Mouse (Mus musculus) liver, postnatal 0 days (tissue): Measurements from ENCODE around the gene Wdr20. TPM values are rescaled to one million over a fixed set of nuclear protein-coding genes. Genes with fewer than 3 reads are reported as not detected.

ENCODE experiments used
- ATAC-seq: fragments of 200-750 bp; cut with Nextera tagmentation; 2 replicates; pipeline ENCODE4 v1.8.0; 2017; ENCODE audit warnings: mild to moderate bottlenecking, moderate library complexity
- DNase-seq: peaks from one replicate; pipeline ENCODE4 v3.0.0-alpha.2; 2016
- H3K27ac ChIP-seq: fragments of 300-500 bp; sonication (generic); 2 replicates; pipeline ENCODE4 v1.5.1; 2014; ENCODE audit warnings: antibody characterized with exemption, moderate library complexity, mild to moderate bottlenecking, low read depth
- H3K27me3 ChIP-seq: fragments of 300-500 bp; sonication (generic); 2 replicates; pipeline ENCODE4 v1.6.1; 2014; ENCODE audit warnings: low read length, control low read depth, mixed read lengths; ENCODE audit not compliant: insufficient read depth
- H3K36me3 ChIP-seq: fragments of 300-500 bp; sonication (generic); replicated peaks from 2 replicates; pipeline ENCODE4 v1.6.1; 2014; ENCODE audit warnings: mild to moderate bottlenecking, control low read depth, low read length, moderate library complexity, mixed read lengths; ENCODE audit not compliant: insufficient read depth
- H3K4me1 ChIP-seq: fragments of 300-500 bp; sonication (generic); 2 replicates; pipeline ENCODE4 v1.6.1; 2014; ENCODE audit warnings: antibody characterized with exemption, mild to moderate bottlenecking, control low read depth; ENCODE audit not compliant: insufficient read depth
- H3K4me2 ChIP-seq: fragments of 300-500 bp; sonication (generic); 2 replicates; pipeline ENCODE4 v1.6.1; 2014; ENCODE audit warnings: low read depth, mild to moderate bottlenecking, low read length, moderate library complexity, mixed read lengths
- H3K4me3 ChIP-seq: fragments of 300-500 bp; sonication (generic); 2 replicates; pipeline ENCODE4 v1.5.1; 2014; ENCODE audit warnings: low read depth, low read length
- H3K9ac ChIP-seq: fragments of 300-500 bp; sonication (generic); replicated peaks from 2 replicates; pipeline ENCODE4 v1.6.1; 2014; ENCODE audit warnings: mild to moderate bottlenecking, moderate library complexity
- H3K9me3 ChIP-seq: fragments of 300-500 bp; sonication (generic); 2 replicates; pipeline ENCODE4 v1.6.1; 2016; ENCODE audit warnings: mild to moderate bottlenecking, control low read depth, low read length, mixed read lengths
- CTCF ChIP-seq: sonication (generic); IDR thresholded peaks from 2 replicates; pipeline ENCODE4 v1.5.1; 2016; ENCODE audit warnings: antibody characterized with exemption, low read depth
- EP300 ChIP-seq: IDR thresholded peaks from 2 replicates; pipeline ENCODE4 v1.6.1; 2016; ENCODE audit warnings: antibody characterized with exemption, low read depth, mild to moderate bottlenecking
- WGBS: fragments of 180-500 bp; shearing (Covaris S2); extraction: QIAGEN DNeasy Blood & Tissue Kit; methylation state at CpG from one replicate; pipeline ENCODE4 v1.1.7; 2014; ENCODE audit not compliant: insufficient replicate concordance; 5-methylcytosine and 5-hydroxymethylcytosine counted together
- polyA plus RNA-seq: library from polyadenylated mRNA; unstranded; fragments of >200 nt; fragmentation: Nextera tagmentation; extraction: Ambion mirVana; gene quantifications from 2 replicates; pipeline ENCODE4 v1.2.1, GENCODE M21; 2015

Gene Wdr20
- polyA plus RNA-seq, 1 experiment from 2014 or later = 6.4 TPM

- H3K4me1 ChIP-seq = no peaks in the 10 kb centered on the region
- TF ChIP-seq CTCF = no peak
- TF ChIP-seq EP300 = no peak
- WGBS = 82% methylated on average over 8 of the region's 8 CpGs
- DNase-seq (no peak), ATAC-seq (no peak)
- no peak overlapping the region for H3K4me2 ChIP-seq
- no peak overlapping the region for H3K4me3 ChIP-seq
- H3K27me3 ChIP-seq = no peaks in the 10 kb centered on the region
- H3K27ac ChIP-seq = no peak overlapping the region
- no peak overlapping the region for H3K9ac ChIP-seq
- no peaks in the 10 kb centered on the region for H3K9me3 ChIP-seq
- peaks cover 7% of the 10 kb centered on the region; the same call in 1 of the 2 replicates for H3K36me3 ChIP-seq
Measured at GRCm38 (mm10) chr12:110791026-110791425, 53.3 kb downstream of the Wdr20 start.

- H3K9ac ChIP-seq = no peak overlapping the region
- WGBS = 75% methylated on average over 6 of the region's 6 CpGs
- peaks cover under 1% of the 10 kb centered on the region; the same call in 1 of the 2 replicates for H3K36me3 ChIP-seq
- no peak overlapping the region for H3K27ac ChIP-seq
- H3K4me1 ChIP-seq = no peaks in the 10 kb centered on the region
- DNase-seq (no peak), ATAC-seq (no peak)
- no peak overlapping the region for H3K4me3 ChIP-seq
- H3K27me3 ChIP-seq = no peaks in the 10 kb centered on the region
- H3K4me2 ChIP-seq = no peak overlapping the region
- TF ChIP-seq EP300 (no peak), CTCF (no peak)
- no peaks in the 10 kb centered on the region for H3K9me3 ChIP-seq
Measured at GRCm38 (mm10) chr12:110795035-110795434, 57.3 kb downstream of the Wdr20 start.

- H3K27ac ChIP-seq = no peak overlapping the region
- no peaks in the 10 kb centered on the region for H3K9me3 ChIP-seq
- DNase-seq (no peak), ATAC-seq (no peak)
- H3K4me1 ChIP-seq = no peaks in the 10 kb centered on the region
- no peak overlapping the region for H3K9ac ChIP-seq
- no peak overlapping the region for H3K4me2 ChIP-seq
- H3K27me3 ChIP-seq = no peaks in the 10 kb centered on the region
- WGBS = 67% methylated on average over 6 of the region's 6 CpGs
- no peaks in the 10 kb centered on the region for H3K36me3 ChIP-seq
- TF ChIP-seq CTCF = no peak
- no peak for TF ChIP-seq EP300
- H3K4me3 ChIP-seq = no peak overlapping the region
Measured at GRCm38 (mm10) chr12:110796748-110797147, 59.0 kb downstream of the Wdr20 start.

GRCm38 (mm10) chr12:110797202-110797601 is 59.5 kb downstream of the Wdr20 start:
- DNase-seq = no peak
- ATAC-seq = no peak
- no peaks in the 10 kb centered on the region for H3K27me3 ChIP-seq
- H3K9me3 ChIP-seq = no peaks in the 10 kb centered on the region
- no peak overlapping the region for H3K4me3 ChIP-seq
- no peak overlapping the region for H3K27ac ChIP-seq
- H3K4me2 ChIP-seq = no peak overlapping the region
- WGBS = 87% methylated on average over 6 of the region's 6 CpGs
- H3K9ac ChIP-seq = no peak overlapping the region
- TF ChIP-seq EP300 (no peak), CTCF (no peak)
- no peaks in the 10 kb centered on the region for H3K36me3 ChIP-seq
- H3K4me1 ChIP-seq = no peaks in the 10 kb centered on the region

- WGBS = 67% methylated on average over 10 of the region's 10 CpGs
- H3K27ac ChIP-seq = no peak overlapping the region
- H3K9ac ChIP-seq = no peak overlapping the region
- H3K4me2 ChIP-seq = no peak overlapping the region
- ATAC-seq (peak; percentile 55), DNase-seq (no peak)
- H3K9me3 ChIP-seq = no peaks in the 10 kb centered on the region
- H3K4me3 ChIP-seq = no peak overlapping the region
- H3K4me1 ChIP-seq = no peaks in the 10 kb centered on the region
- H3K27me3 ChIP-seq = no peaks in the 10 kb centered on the region
- no peak for TF ChIP-seq EP300
- no peak for TF ChIP-seq CTCF
- H3K36me3 ChIP-seq = no peaks in the 10 kb centered on the region
Measured at GRCm38 (mm10) chr12:110797842-110798431, 60.2 kb downstream of the Wdr20 start.

GRCm38 (mm10) chr12:110799226-110799625 is 61.5 kb downstream of the Wdr20 start:
- TF ChIP-seq CTCF (no peak), EP300 (no peak)
- DNase-seq (no peak), ATAC-seq (no peak)
- no peaks in the 10 kb centered on the region for H3K9me3 ChIP-seq
- WGBS = 86% methylated on average over 4 of the region's 4 CpGs
- H3K4me2 ChIP-seq = no peak overlapping the region
- H3K36me3 ChIP-seq = no peaks in the 10 kb centered on the region
- H3K27me3 ChIP-seq = no peaks in the 10 kb centered on the region
- H3K4me1 ChIP-seq = no peaks in the 10 kb centered on the region
- no peak overlapping the region for H3K4me3 ChIP-seq
- H3K9ac ChIP-seq = no peak overlapping the region
- H3K27ac ChIP-seq = no peak overlapping the region
